Mouse (Mus musculus) retina, adult 2 months (tissue): ENCODE measurements around the gene Gls.

Experiments used
- DNase-seq: peaks from one replicate; pipeline ENCODE4 v3.0.0-alpha.2; 2012; ENCODE audit warnings: low read depth, low spot score

Gene Gls

GRCm38 (mm10) chr1:52158040-52158439 lies 75.0 kb downstream of the Gls start:
- DNase-seq = no peak

DNA sequence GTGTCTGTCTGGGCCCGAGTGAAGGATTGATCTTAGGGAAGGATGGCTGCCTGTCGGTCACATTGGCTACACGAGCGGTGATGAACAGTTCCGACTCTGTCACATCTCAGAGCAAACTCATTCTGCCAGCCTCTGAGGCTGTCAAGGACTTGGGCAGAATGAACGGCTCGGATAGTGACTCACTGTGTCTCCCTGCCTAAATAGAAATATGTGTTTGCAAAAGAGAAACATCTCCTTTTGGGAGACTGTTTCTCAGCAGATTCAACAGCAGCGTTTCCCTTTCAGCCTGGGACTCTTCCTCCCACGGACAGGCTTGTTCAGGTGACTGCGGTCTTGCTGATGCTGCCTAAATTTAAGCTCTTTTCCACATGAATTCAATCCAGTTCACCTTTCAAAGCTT lies 76.7 kb downstream of the Gls start:
- DNase-seq = no peak

DNA sequence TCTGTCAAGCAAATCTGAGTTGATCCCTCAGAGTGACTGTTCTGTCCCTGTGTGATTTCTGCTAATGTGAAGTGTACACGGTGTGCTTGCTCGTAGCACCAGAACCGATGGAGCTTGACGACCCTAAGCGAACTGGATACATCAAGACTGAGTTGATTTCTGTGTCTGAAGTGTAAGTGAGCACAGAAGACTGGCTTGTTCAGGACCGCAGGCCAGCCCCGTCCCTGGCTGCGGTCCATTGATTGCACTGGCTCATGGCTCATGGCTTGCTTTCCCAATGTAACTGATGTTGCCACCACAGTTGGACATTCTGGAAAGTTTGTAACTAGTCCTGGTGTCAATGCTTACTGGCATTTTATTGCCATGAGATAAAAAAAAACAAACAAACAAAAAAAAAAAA lies 78.1 kb downstream of the Gls start:
- no peak for DNase-seq

GRCm38 (mm10) chr1:52152936-52153335 lies 80.1 kb downstream of the Gls start:
- no peak for DNase-seq

GRCm38 (mm10) chr1:52152369-52152768 lies 80.7 kb downstream of the Gls start:
- DNase-seq = no peak

- no peak for DNase-seq
Observed at GRCm38 (mm10) chr1:52151166-52151565, 81.9 kb downstream of the Gls start.

- no peak for DNase-seq
Observed at GRCm38 (mm10) chr1:52150676-52151075, 82.4 kb downstream of the Gls start.

DNA sequence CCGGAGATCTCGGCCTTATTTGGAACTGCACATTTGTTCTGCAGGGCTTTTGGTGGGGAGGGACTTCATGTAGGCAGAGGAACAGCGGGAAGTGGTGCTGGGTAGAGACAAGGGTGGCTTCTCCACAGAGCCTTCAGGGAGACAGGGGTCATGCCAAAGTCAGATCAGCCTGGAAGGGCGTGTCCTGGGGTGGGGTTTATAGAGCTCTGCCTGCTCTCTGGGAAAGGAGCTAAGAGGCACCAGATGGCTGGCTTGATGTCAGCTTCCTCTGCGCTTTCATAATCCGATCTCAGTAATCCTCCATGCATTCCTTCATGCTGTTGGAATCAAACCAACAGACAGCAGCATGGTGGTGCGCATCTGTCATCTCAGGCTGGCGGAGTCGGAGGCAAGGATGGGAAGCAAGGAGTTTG lies 83.1 kb downstream of the Gls start:
- peak; percentile 71 for DNase-seq

- DNase-seq = no peak
Observed at GRCm38 (mm10) chr1:52148696-52149095, 84.3 kb downstream of the Gls start.

DNA sequence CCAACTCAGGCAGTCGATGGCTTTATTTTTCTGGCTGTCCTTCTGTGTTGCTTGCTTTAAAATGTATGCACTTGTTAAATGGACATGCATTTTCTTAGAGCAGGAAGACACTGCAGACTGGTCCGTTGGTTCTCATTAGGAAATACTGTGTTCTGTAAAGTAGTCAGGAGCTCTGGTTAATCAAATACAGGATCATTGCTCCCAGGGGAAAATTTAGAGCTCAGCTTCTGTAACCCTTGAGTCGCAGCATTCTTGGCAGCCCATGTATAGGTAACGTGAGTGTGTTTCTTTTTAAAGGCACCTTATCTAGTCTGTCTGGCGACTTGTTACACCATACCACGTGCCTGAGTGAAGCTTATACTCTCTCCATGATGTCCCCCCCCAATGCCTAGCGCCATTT lies 84.9 kb downstream of the Gls start:
- DNase-seq = no peak

DNA sequence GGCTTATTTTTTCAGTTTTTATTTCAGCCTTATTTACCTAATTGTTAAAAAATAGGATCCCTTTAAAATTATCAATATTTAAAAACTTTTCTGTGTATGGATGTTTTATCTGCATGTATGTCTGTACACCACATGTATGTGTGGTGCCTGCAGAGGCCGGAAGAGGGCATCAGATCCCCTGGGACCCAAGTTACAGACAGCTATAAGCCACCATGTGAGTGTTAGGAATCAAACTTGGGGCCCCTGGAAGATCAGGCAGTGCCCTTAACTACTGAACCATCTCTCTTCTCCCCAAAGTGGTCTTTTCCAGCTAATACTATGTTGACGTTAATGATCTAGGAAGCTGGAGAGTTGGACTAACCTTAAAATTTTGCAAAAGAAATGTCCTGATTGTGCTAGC lies 85.6 kb downstream of the Gls start:
- DNase-seq = no peak

DNA sequence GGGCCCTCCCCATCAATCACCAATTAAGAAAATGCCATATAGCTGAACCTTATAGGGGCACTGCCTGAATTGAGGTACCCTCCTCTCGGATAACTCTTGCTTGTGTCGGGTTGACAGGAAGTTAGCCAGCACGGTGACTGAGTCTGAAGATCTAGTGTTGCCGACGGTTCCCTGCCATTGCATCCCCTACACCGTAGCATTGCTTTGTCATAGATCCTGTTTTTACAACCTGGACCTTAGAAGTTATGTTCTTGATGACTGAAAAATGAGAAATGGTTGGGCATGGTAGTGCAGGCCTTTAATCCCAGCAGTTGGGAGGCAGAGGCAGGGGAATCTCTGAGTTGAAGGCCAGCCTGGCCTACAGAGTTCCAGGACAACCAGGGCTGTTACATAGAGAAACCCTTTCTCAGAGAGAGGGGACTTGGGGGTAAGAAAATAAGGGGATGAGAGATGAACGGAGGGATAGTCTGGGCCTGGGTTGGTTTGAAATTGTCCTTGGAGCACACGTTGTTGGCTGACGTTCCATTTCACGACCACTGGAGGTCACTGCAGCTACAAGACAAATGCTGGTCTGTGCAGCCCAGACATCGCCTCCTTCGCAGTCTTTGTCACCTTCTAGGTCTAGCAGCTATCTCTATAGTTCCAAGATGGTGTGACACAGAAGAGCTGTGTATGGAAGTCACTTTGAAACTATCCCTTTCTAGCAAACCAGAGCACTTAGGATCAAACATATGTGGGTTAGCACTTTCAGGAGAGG lies 86.6 kb downstream of the Gls start:
- DNase-seq = peak; percentile 39

GRCm38 (mm10) chr1:52144907-52145306 lies 88.1 kb downstream of the Gls start:
- DNase-seq = no peak

DNA sequence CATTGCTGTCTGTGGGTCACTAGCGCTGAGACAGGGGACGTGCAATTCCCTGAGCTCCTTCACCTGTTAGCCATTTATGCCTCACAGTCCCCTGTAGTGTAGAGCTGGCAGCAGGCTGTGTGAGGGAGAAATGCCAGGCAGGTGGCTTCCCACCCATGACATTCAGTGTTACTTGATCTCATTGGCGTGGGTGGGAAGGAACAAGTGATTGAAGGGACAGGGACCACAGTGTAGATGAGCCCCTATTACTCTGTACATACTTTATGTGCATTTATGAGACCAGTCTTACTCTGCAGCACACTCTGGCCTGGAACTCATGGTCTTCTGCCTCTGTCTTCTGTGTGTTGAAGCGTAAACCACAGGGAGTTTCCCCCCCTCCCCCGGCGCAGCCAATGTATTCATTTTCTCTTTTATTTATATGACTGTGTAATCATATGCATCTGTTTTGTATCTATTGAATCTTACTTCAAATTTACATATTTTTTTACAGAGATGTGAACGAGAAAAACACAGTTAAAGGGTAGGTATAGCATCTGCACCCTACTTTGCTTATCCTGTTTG lies 89.4 kb downstream of the Gls start:
- no peak for DNase-seq

GRCm38 (mm10) chr1:52143191-52143590 lies 89.8 kb downstream of the Gls start:
- no peak for DNase-seq

GRCm38 (mm10) chr1:52142117-52142516 lies 90.9 kb downstream of the Gls start:
- no peak for DNase-seq

GRCm38 (mm10) chr1:52141482-52141881 lies 91.5 kb downstream of the Gls start:
- DNase-seq = no peak

- no peak for DNase-seq
Observed at GRCm38 (mm10) chr1:52140534-52140933, 92.5 kb downstream of the Gls start.

GRCm38 (mm10) chr1:52137292-52137691 lies 95.7 kb downstream of the Gls start:
- DNase-seq = no peak

- DNase-seq = no peak
Observed at GRCm38 (mm10) chr1:52133254-52133653, 99.8 kb downstream of the Gls start.

DNA sequence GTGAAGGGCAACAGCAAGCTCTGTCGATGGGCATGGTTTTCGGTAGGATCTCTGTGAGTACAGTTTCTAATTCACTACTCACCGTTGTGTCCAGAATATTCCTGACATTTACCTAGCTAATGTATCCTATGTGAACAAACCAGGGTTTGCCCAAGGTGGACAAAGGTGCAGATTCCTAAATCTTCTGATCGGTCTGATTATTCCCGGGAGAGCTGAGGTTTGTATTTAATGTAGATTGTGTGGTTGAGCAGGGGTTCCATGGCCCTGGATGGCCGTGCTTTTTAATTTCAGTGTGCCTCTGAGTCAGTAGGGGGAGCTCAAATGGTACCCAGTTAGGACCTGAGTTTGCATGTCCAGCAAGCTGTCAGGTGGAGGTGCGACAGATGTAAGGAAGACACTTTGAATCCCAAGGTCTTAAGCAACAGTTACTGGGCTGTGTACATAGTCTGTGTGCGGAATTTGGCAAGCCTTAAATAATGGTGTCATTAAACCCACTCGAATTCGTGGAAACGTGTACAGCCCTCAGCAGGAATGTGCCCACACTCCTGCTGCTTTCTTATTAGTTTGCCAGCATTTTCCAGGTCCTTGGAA lies 101.2 kb downstream of the Gls start:
- DNase-seq = no peak

- DNase-seq = no peak
Observed at GRCm38 (mm10) chr1:52129794-52130193, 103.2 kb downstream of the Gls start.

DNA sequence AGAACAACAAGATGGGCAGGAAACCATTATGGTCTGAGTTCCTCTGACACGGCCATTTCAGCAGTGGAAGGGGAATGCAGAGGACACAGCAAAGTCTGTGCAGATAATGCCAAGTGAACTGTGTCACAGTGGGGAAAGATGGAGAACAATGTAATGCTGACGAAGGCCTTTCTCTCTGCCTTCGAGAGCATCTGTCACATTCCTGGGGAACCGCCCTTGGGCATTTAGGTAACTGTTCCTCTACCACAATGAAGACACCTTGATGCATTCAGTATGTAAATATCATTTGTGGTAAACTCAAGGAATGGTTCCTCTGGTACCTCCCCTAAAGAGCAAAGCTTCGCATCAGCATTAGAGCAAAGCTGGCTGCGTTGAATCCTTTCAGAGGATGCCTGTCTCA lies 105.7 kb downstream of the Gls start:
- DNase-seq = no peak
